ENCODE assay signal across 15 mouse cellular contexts in the genomic region with DNA sequence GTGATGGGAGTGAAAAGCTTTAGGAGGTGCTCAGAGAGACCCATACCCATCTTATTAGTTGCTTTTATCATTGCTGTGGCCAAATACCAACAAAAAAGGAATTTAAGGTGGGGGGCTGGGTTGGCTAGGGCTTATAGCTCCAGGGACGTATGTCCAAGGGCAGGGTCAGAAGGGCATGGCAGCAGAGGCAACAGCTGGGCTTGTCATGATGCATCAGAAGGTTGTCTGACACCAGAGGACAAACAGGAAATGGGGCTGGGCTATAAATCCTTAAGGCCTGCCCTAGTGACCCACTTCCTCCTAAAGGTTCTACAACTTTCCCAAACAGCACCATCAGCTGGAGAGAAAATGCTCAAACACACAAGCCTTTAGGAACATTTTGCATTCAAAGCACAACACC.
"Had no signal": no experiment of that assay in that cellular context is flagged by ENCODE, and none has a peak within 500 bp of the region (broad histone marks: within the 10 kb centered on the region; RNA-seq: fewer than 3 reads in every experiment).

No protein-coding gene starts in this region.

- DNase-seq: kidney, adult 11 months; kidney, adult 8-10 months; kidney, postnatal 36 days; layer of hippocampus, postnatal 36 days; liver, embryonic 13.5 days; lung, postnatal 14 days; thymus, adult 2 months; thymus, postnatal 25 days had no signal

- H3K36me3 ChIP-seq: intestine, embryonic 15.5 days; kidney, embryonic 15.5 days; liver, embryonic 13.5 days; midbrain, embryonic 10.5 days; midbrain, embryonic 13.5 days had no signal

- H3K4me2 ChIP-seq: intestine, embryonic 15.5 days; kidney, embryonic 15.5 days; liver, embryonic 13.5 days; midbrain, embryonic 13.5 days had no signal

- H3K4me3 ChIP-seq: intestine, embryonic 15.5 days; kidney, embryonic 15.5 days; left cerebral cortex, adult 2 months; liver, embryonic 13.5 days; megakaryocyte, embryonic 14.5 days; midbrain, embryonic 10.5 days; midbrain, embryonic 13.5 days; myocyte had no signal

- H3K9ac ChIP-seq: intestine, embryonic 15.5 days; kidney, embryonic 15.5 days; liver, embryonic 13.5 days; midbrain, embryonic 13.5 days had no signal

- H3K27ac ChIP-seq: intestine, embryonic 15.5 days; kidney, embryonic 15.5 days; left cerebral cortex, adult 2 months; liver, embryonic 13.5 days; midbrain, embryonic 10.5 days; midbrain, embryonic 13.5 days had no signal

- H3K27me3 ChIP-seq: intestine, embryonic 15.5 days; kidney, embryonic 15.5 days; liver, embryonic 13.5 days; megakaryocyte, embryonic 14.5 days; midbrain, embryonic 13.5 days had no signal

- H3K9me3 ChIP-seq: intestine, embryonic 15.5 days; kidney, embryonic 15.5 days; liver, embryonic 13.5 days; megakaryocyte, embryonic 14.5 days; midbrain, embryonic 10.5 days; midbrain, embryonic 13.5 days had no signal

- H3K4me1 ChIP-seq: intestine, embryonic 15.5 days; kidney, embryonic 15.5 days; liver, embryonic 13.5 days; megakaryocyte, embryonic 14.5 days; midbrain, embryonic 10.5 days; midbrain, embryonic 13.5 days had no signal
